Mouse (Mus musculus) right cerebral cortex, postnatal 4 days (tissue): ENCODE measurements around the gene Prss28.

ENCODE experiments used
- DNase-seq: peaks from one replicate; pipeline ENCODE4 v3.0.0-alpha.2; 2022

Gene Prss28

GRCm38 (mm10) chr17:25345462-25345861 lies 37.0 kb downstream of the Prss28 start, which contains the start of gene Tpsab1:
TSS of gene Tpsab1 (minus strand) at chr17:25345562.
- no peak for DNase-seq

GRCm38 (mm10) chr17:25361291-25361690 lies 52.8 kb downstream of the Prss28 start:
- no peak for DNase-seq
